Mouse (Mus musculus): ENCODE data around the gene Myo18b.

- no peak for TF ChIP-seq CTCF (conservative IDR thresholded peaks at IDR 0.05 in 1 of 2, IDR thresholded peaks at IDR 0.05 in 1 of 2; ENCODE audit: low read depth in 2 of 2, low read length in 2 of 2)
- no peak for TF ChIP-seq ETS1 (conservative IDR thresholded peaks at IDR 0.05; ENCODE audit: low read depth, low read length)
- TF ChIP-seq USF1 (IDR thresholded peaks at IDR 0.05; ENCODE audit: low read depth, low read length): no peak
Observed at GRCm38 (mm10) chr5:112700794-112701193, 195.4 kb downstream of the Myo18b start.
